Mouse (Mus musculus) liver, embryonic 13.5 days (tissue): Measurements from ENCODE around the gene Gnaz. TPM values are rescaled to one million over a fixed set of nuclear protein-coding genes. Genes with fewer than 3 reads are reported as not detected.

Experiments used
- ATAC-seq: fragments of 200-750 bp; cut with Nextera tagmentation; 2 replicates; pipeline ENCODE4 v1.8.0; 2017; ENCODE audit warnings: low read depth, mild to moderate bottlenecking, moderate number of reproducible peaks, moderate library complexity
- DNase-seq: peaks from one replicate; pipeline ENCODE4 v3.0.0; 2022
- H3K27ac ChIP-seq: fragments of 300-500 bp; sonication (generic); 2 replicates; pipeline ENCODE4 v1.5.1; 2015; ENCODE audit warnings: moderate library complexity, mild to moderate bottlenecking, inconsistent platforms
- H3K27me3 ChIP-seq: fragments of 300-500 bp; sonication (generic); 2 replicates; pipeline ENCODE4 v1.6.1; 2015; ENCODE audit warnings: mild to moderate bottlenecking, inconsistent platforms
- H3K36me3 ChIP-seq: fragments of 300-500 bp; sonication (generic); 2 replicates; pipeline ENCODE4 v1.6.1; 2015; ENCODE audit warnings: mild to moderate bottlenecking, inconsistent platforms
- H3K4me1 ChIP-seq: fragments of 300-500 bp; sonication (generic); replicated peaks from 2 replicates; pipeline ENCODE4 v1.6.1; 2015; ENCODE audit warnings: inconsistent platforms
- H3K4me2 ChIP-seq: fragments of 300-500 bp; sonication (generic); 2 replicates; pipeline ENCODE4 v1.6.1; 2015; ENCODE audit warnings: inconsistent platforms, mild to moderate bottlenecking, moderate library complexity
- H3K4me3 ChIP-seq: fragments of 300-500 bp; sonication (generic); replicated peaks from 2 replicates; pipeline ENCODE4 v1.5.1; 2015; ENCODE audit warnings: mild to moderate bottlenecking, inconsistent platforms
- H3K9ac ChIP-seq: fragments of 300-500 bp; sonication (generic); 2 replicates; pipeline ENCODE4 v1.6.1; 2015; ENCODE audit warnings: mild to moderate bottlenecking, inconsistent platforms
- H3K9me3 ChIP-seq: fragments of 300-500 bp; sonication (generic); replicated peaks from 2 replicates; pipeline ENCODE4 v1.6.1; 2016; ENCODE audit warnings: inconsistent platforms
- WGBS: fragments of 180-500 bp; shearing (Covaris S2); methylation state at CpG from one replicate; pipeline ENCODE4 v1.1.7; 2015; ENCODE audit not compliant: insufficient replicate concordance; 5-methylcytosine and 5-hydroxymethylcytosine counted together
- polyA plus RNA-seq: library from polyadenylated mRNA; unstranded; fragments of >200 nt; fragmentation: Nextera tagmentation; extraction: Ambion mirVana; gene quantifications from 2 replicates; pipeline ENCODE4 v1.2.1, GENCODE M21; 2015

Gene Gnaz
- polyA plus RNA-seq, 1 experiment from 2014 or later, result 5.1 TPM

- Histone ChIP-seq H3K27ac (no peak overlapping the region), H3K4me3 (no peak overlapping the region), H3K36me3 (no peaks in the 10 kb centered on the region), H3K9ac (no peak overlapping the region), H3K4me2 (no peak overlapping the region), H3K9me3 (no peaks in the 10 kb centered on the region), H3K4me1 (peaks cover 21% of the 10 kb centered on the region), H3K27me3 (no peaks in the 10 kb centered on the region)
- DNase-seq (no peak), ATAC-seq (no peak)
- 73% methylated on average over 8 of the region's 8 CpGs for WGBS
Measured at GRCm38 (mm10) chr10:75001391-75001790, 34.4 kb downstream of the Gnaz start.

GRCm38 (mm10) chr10:75004067-75004466 is 37.1 kb downstream of the Gnaz start:
- H3K9me3 ChIP-seq, result no peaks in the 10 kb centered on the region
- no peaks in the 10 kb centered on the region for H3K27me3 ChIP-seq
- no peak for DNase-seq
- H3K36me3 ChIP-seq, result no peaks in the 10 kb centered on the region
- no peak overlapping the region for H3K27ac ChIP-seq
- peak; percentile 70 for ATAC-seq
- no peak overlapping the region for H3K4me3 ChIP-seq
- peaks cover 21% of the 10 kb centered on the region for H3K4me1 ChIP-seq
- no peak overlapping the region for H3K9ac ChIP-seq
- 29% methylated on average over 3 of the region's 3 CpGs for WGBS
- no peak overlapping the region for H3K4me2 ChIP-seq

GRCm38 (mm10) chr10:75006889-75007662 is 40.1 kb downstream of the Gnaz start:
- Histone ChIP-seq H3K9ac (no peak overlapping the region), H3K4me1 (peaks cover 21% of the 10 kb centered on the region), H3K4me2 (no peak overlapping the region), H3K4me3 (no peak overlapping the region), H3K9me3 (no peaks in the 10 kb centered on the region), H3K27ac (no peak overlapping the region), H3K36me3 (no peaks in the 10 kb centered on the region), H3K27me3 (no peaks in the 10 kb centered on the region)
- 54% methylated on average over 8 of the region's 8 CpGs for WGBS
- DNase-seq (no peak), ATAC-seq (no peak)

- DNase-seq (no peak), ATAC-seq (no peak)
- H3K4me2 ChIP-seq, result no peak overlapping the region
- no peaks in the 10 kb centered on the region for H3K36me3 ChIP-seq
- no peak overlapping the region for H3K9ac ChIP-seq
- WGBS, result 79% methylated on average over 15 of the region's 15 CpGs
- no peak overlapping the region for H3K27ac ChIP-seq
- H3K4me1 ChIP-seq, result no peaks in the 10 kb centered on the region
- H3K4me3 ChIP-seq, result no peak overlapping the region
- H3K9me3 ChIP-seq, result no peaks in the 10 kb centered on the region
- H3K27me3 ChIP-seq, result no peaks in the 10 kb centered on the region
Measured at GRCm38 (mm10) chr10:75010704-75011103, 43.7 kb downstream of the Gnaz start.

GRCm38 (mm10) chr10:75015465-75015864 is 48.5 kb downstream of the Gnaz start:
- H3K9me3 ChIP-seq, result no peaks in the 10 kb centered on the region
- H3K27ac ChIP-seq, result no peak overlapping the region
- no peak for ATAC-seq
- no peaks in the 10 kb centered on the region for H3K4me1 ChIP-seq
- no peak overlapping the region for H3K4me2 ChIP-seq
- H3K36me3 ChIP-seq, result no peaks in the 10 kb centered on the region
- H3K9ac ChIP-seq, result no peak overlapping the region
- 72% methylated on average over 14 of the region's 14 CpGs for WGBS
- H3K27me3 ChIP-seq, result no peaks in the 10 kb centered on the region
- DNase-seq, result no peak
- H3K4me3 ChIP-seq, result no peak overlapping the region

GRCm38 (mm10) chr10:75016481-75016880 is 49.5 kb downstream of the Gnaz start:
- H3K27me3 ChIP-seq, result no peaks in the 10 kb centered on the region
- H3K4me3 ChIP-seq, result no peak overlapping the region
- H3K4me1 ChIP-seq, result no peaks in the 10 kb centered on the region
- no peak for ATAC-seq
- H3K9me3 ChIP-seq, result no peaks in the 10 kb centered on the region
- no peak overlapping the region for H3K27ac ChIP-seq
- DNase-seq, result no peak
- no peaks in the 10 kb centered on the region for H3K36me3 ChIP-seq
- H3K4me2 ChIP-seq, result no peak overlapping the region
- H3K9ac ChIP-seq, result no peak overlapping the region
- WGBS, result 74% methylated on average over 4 of the region's 4 CpGs

GRCm38 (mm10) chr10:75020271-75020670 is 53.3 kb downstream of the Gnaz start:
- ATAC-seq (no peak), DNase-seq (no peak)
- Histone ChIP-seq H3K36me3 (no peaks in the 10 kb centered on the region), H3K27ac (no peak overlapping the region), H3K4me1 (no peaks in the 10 kb centered on the region), H3K4me3 (no peak overlapping the region), H3K27me3 (no peaks in the 10 kb centered on the region), H3K4me2 (no peak overlapping the region), H3K9ac (no peak overlapping the region), H3K9me3 (no peaks in the 10 kb centered on the region)
- 57% methylated on average over 2 of the region's 2 CpGs for WGBS

GRCm38 (mm10) chr10:75021138-75021537 is 54.2 kb downstream of the Gnaz start:
- Histone ChIP-seq H3K4me1 (no peaks in the 10 kb centered on the region), H3K9me3 (no peaks in the 10 kb centered on the region), H3K4me3 (no peak overlapping the region), H3K27ac (no peak overlapping the region), H3K9ac (no peak overlapping the region), H3K36me3 (no peaks in the 10 kb centered on the region), H3K27me3 (no peaks in the 10 kb centered on the region), H3K4me2 (no peak overlapping the region)
- DNase-seq, result peak; percentile 35
- 12% methylated on average over 6 of the region's 6 CpGs for WGBS
- no peak for ATAC-seq

- H3K4me1 ChIP-seq, result peaks cover 17% of the 10 kb centered on the region
- H3K4me2 ChIP-seq, result no peak overlapping the region
- no peaks in the 10 kb centered on the region for H3K36me3 ChIP-seq
- H3K9ac ChIP-seq, result no peak overlapping the region
- DNase-seq, result no peak
- no peak for ATAC-seq
- H3K27ac ChIP-seq, result no peak overlapping the region
- WGBS, result 74% methylated on average over 8 of the region's 8 CpGs
- no peak overlapping the region for H3K4me3 ChIP-seq
- H3K27me3 ChIP-seq, result no peaks in the 10 kb centered on the region
- H3K9me3 ChIP-seq, result no peaks in the 10 kb centered on the region
Measured at GRCm38 (mm10) chr10:75026491-75026890, 59.5 kb downstream of the Gnaz start.

- no peak overlapping the region for H3K27ac ChIP-seq
- no peaks in the 10 kb centered on the region for H3K36me3 ChIP-seq
- peaks cover 17% of the 10 kb centered on the region for H3K4me1 ChIP-seq
- no peaks in the 10 kb centered on the region for H3K27me3 ChIP-seq
- H3K9ac ChIP-seq, result no peak overlapping the region
- WGBS, result 36% methylated on average over 8 of the region's 8 CpGs
- no peak overlapping the region for H3K4me3 ChIP-seq
- no peak for DNase-seq
- peak; percentile 49 for ATAC-seq
- no peak overlapping the region for H3K4me2 ChIP-seq
- H3K9me3 ChIP-seq, result no peaks in the 10 kb centered on the region
Measured at GRCm38 (mm10) chr10:75028743-75029142, 61.8 kb downstream of the Gnaz start.

GRCm38 (mm10) chr10:75029677-75030076 is 62.7 kb downstream of the Gnaz start:
- DNase-seq, result no peak
- no peaks in the 10 kb centered on the region for H3K36me3 ChIP-seq
- H3K9me3 ChIP-seq, result no peaks in the 10 kb centered on the region
- no peak; the same call in 1 of the 2 replicates for ATAC-seq
- no peak overlapping the region for H3K4me3 ChIP-seq
- no peak overlapping the region for H3K27ac ChIP-seq
- no peak overlapping the region for H3K4me2 ChIP-seq
- H3K9ac ChIP-seq, result no peak overlapping the region
- H3K4me1 ChIP-seq, result peaks cover 17% of the 10 kb centered on the region
- H3K27me3 ChIP-seq, result no peaks in the 10 kb centered on the region
- WGBS, result 52% methylated on average over 3 of the region's 3 CpGs

GRCm38 (mm10) chr10:75030234-75030633 is 63.3 kb downstream of the Gnaz start:
- no peak for DNase-seq
- H3K4me3 ChIP-seq, result no peak overlapping the region
- H3K4me2 ChIP-seq, result no peak overlapping the region
- H3K27me3 ChIP-seq, result no peaks in the 10 kb centered on the region
- no peak overlapping the region for H3K9ac ChIP-seq
- no peaks in the 10 kb centered on the region for H3K36me3 ChIP-seq
- no peaks in the 10 kb centered on the region for H3K9me3 ChIP-seq
- H3K4me1 ChIP-seq, result peaks cover 17% of the 10 kb centered on the region
- no peak overlapping the region for H3K27ac ChIP-seq
- 61% methylated on average over 3 of the region's 3 CpGs for WGBS
- no peak for ATAC-seq
